Mouse (Mus musculus): Measurements from ENCODE around the gene Troap. TPM values are rescaled to one million over a fixed set of nuclear protein-coding genes. Genes with fewer than 3 reads are reported as not detected.

Gene Troap
- polyA plus RNA-seq, 1 experiment from 2014 or later, result 4.9 TPM

DNA sequence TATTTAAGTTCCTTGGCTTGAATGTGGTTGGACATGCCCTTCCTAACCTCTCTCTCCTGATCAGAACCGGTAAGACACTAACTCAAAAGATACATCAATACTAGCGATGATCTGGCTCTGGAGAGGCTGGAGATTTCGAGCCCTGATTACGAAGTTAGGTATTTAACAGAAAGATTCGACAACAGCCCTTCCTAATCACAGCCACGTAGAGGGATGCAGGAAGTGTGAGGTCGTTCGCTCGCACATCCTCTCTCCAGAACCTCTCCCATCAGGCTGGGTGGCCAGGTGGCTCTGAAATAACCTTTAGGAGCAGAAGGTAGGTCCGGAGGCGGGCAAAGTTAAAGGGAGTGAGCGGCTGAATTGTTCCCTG, 51.3 kb downstream of the Troap start, which contains the start of gene Spats2:
Gene Spats2, plus strand, starts transcription at position 206 of the 370 bp plus-strand sequence.
- ATAC-seq (ENCODE audit: low FRiP score, low TSS enrichment), result no peak; the same call in 1 of the 2 replicates
- Histone ChIP-seq H3K27ac (replicated peaks; ENCODE audit: low read depth, low read length) (peak within 1 kb of the TSS; percentile 95), H3K27me3 (ENCODE audit: control insufficient read depth, insufficient read depth, low read length) (no peaks in the 10 kb centered on the region), H3K36me3 (ENCODE audit: control insufficient read depth, insufficient read depth, low read length) (no peaks in the 10 kb centered on the region), H3K4me3 (replicated peaks; ENCODE audit: low read depth, low read length) (peak within 1 kb of the TSS; percentile 67), H3K4me2 (ENCODE audit: low read length) (peak within 1 kb of the TSS; percentile 66), H3K9me3 (ENCODE audit: control insufficient read depth, low read length) (no peaks in the 10 kb centered on the region), H3K9ac (replicated peaks; ENCODE audit: low read length) (peak within 1 kb of the TSS; percentile 86), H3K4me1 (ENCODE audit: control insufficient read depth, insufficient read depth, low read length) (peaks cover 13% of the 10 kb centered on the region)
- 1% methylated on average over 12 of the region's 12 CpGs for WGBS
- DNase-seq, result no peak

DNA sequence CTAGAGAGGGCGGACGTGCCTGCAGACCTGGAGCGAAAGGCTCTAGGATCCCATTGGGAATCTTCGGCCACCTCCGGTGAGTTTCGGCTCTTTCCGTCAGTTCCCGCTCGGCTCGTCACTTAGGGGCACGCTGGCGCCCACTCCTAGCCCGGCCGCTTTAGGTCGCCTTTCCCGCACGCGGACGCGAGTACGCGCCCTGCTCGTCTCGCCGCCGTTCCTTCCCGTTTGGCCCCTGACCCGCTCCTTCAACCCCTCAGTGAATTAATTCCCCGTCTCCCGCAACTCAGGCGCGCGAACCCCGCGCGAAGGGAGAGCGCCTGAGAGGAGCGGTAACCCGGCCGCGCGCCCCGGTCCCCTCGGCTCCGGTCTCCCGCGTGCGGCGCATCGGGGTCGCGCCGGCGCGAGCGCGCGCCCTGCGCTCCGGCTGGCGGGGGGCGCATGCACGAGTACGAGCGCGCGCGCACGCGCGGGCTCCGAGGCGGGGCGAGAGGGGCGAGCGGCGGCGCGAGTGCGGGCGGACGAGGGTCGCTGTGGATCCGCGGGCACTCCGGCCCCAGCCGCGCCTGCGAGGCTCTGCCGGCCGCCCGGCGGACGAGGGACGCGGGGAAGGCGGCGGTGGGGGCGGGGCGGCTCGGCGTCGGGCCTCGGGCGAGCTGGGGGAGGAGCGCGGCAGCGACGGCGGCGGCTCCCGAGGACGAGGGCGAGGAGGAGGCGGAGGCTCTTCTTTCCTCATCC, 51.9 kb downstream of the Troap start:
- H3K36me3 ChIP-seq (ENCODE audit: control insufficient read depth, insufficient read depth, low read length), result no peaks in the 10 kb centered on the region
- peak; percentile 87 for ATAC-seq (ENCODE audit: low FRiP score, low TSS enrichment)
- peak overlapping the region; percentile 67 for H3K4me3 ChIP-seq (replicated peaks; ENCODE audit: low read depth, low read length)
- peak; percentile 95 for DNase-seq
- no peaks in the 10 kb centered on the region for H3K27me3 ChIP-seq (ENCODE audit: control insufficient read depth, insufficient read depth, low read length)
- H3K9ac ChIP-seq (replicated peaks; ENCODE audit: low read length), result peak overlapping the region; percentile 86
- WGBS, result under 1% methylated on average over 107 of the region's 115 CpGs
- peak overlapping the region; percentile 95 for H3K27ac ChIP-seq (replicated peaks; ENCODE audit: low read depth, low read length)
- peaks cover 13% of the 10 kb centered on the region for H3K4me1 ChIP-seq (ENCODE audit: control insufficient read depth, insufficient read depth, low read length)
- H3K4me2 ChIP-seq (ENCODE audit: low read length), result peak overlapping the region; percentile 66
- H3K9me3 ChIP-seq (ENCODE audit: control insufficient read depth, low read length), result no peaks in the 10 kb centered on the region

DNA sequence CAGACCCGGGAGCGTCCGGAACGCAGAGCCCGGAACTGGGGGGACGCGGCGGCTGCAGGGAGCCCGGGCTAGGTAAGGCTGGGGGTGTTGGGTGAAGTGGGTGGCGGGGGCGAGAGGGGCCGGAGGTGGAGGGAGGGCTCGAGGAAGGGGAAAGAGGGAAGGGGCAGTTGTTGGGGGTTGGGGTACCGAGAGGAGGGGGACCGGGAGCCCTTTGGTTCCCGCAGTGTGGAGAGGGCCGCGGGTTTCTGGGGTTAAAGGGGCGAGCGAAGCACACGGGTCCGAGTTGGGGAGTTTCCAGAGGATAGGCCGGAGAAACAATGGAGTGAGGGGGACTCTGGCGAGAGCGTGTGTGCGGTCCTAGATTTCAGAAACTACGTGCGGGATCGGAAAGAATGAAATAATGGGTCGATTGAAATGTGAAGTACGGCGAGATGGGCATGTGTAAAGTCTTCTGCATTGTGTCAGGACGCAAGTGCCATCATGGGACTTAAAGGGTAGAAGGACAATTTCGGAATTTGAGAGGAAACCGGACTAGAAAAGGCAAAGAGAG, 52.5 kb downstream of the Troap start:
- H3K27me3 ChIP-seq (ENCODE audit: control insufficient read depth, insufficient read depth, low read length), result no peaks in the 10 kb centered on the region

DNA sequence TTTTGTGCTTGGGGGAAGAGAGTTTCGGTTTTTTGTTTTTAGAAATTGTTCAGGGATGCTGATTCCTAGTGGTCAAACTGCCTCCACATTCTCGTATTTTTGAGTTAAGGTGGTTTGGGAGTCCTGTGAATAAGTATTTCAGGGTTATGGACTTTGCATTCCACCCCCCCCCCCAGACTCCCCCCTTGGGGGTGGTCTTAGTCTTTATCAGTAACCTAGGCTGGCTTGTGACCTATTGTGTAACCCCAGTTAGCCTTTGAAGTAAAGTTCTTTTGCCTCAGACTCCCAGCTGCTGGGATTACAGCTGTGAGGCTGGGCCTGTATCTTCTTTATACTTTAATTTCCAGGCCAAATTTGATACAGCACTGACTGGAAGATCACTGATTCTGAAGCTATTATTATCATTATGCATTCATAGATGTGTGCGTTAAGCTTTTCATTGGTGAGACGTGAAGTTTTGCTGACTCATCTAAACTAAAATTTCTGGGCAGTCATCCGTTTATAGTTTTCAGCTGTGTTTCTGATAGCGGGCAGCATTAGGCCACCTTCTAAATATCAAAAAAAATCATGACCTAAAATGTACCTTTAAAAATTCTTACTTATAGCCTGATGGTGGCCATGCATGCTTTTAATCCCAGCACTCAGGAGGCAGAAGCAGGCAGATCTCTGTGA, 53.6 kb downstream of the Troap start:
- 61% methylated on average over 6 of the region's 6 CpGs for WGBS
- Histone ChIP-seq H3K9ac (replicated peaks; ENCODE audit: low read length) (peak overlapping the region; percentile 86; the same call in 1 of the 2 replicates), H3K27ac (replicated peaks; ENCODE audit: low read depth, low read length) (no peak overlapping the region), H3K4me1 (ENCODE audit: control insufficient read depth, insufficient read depth, low read length) (peaks cover 18% of the 10 kb centered on the region), H3K9me3 (ENCODE audit: control insufficient read depth, low read length) (no peaks in the 10 kb centered on the region), H3K36me3 (ENCODE audit: control insufficient read depth, insufficient read depth, low read length) (no peaks in the 10 kb centered on the region), H3K4me2 (ENCODE audit: low read length) (peak overlapping the region; percentile 66), H3K27me3 (ENCODE audit: control insufficient read depth, insufficient read depth, low read length) (no peaks in the 10 kb centered on the region), H3K4me3 (replicated peaks; ENCODE audit: low read depth, low read length) (peak overlapping the region; percentile 67)
- DNase-seq, result no peak
- ATAC-seq (ENCODE audit: low FRiP score, low TSS enrichment), result no peak

More for the DNA sequence above, 52.5 kb downstream of the Troap start:
- H3K4me2 ChIP-seq (ENCODE audit: low read length), result peak overlapping the region; percentile 66
- WGBS, result 1% methylated on average over 35 of the region's 35 CpGs
- peak overlapping the region; percentile 95 for H3K27ac ChIP-seq (replicated peaks; ENCODE audit: low read depth, low read length)
- peak; percentile 64 for DNase-seq
- H3K9ac ChIP-seq (replicated peaks; ENCODE audit: low read length), result peak overlapping the region; percentile 86
- H3K36me3 ChIP-seq (ENCODE audit: control insufficient read depth, insufficient read depth, low read length), result no peaks in the 10 kb centered on the region
- H3K4me1 ChIP-seq (ENCODE audit: control insufficient read depth, insufficient read depth, low read length), result peaks cover 18% of the 10 kb centered on the region
- H3K4me3 ChIP-seq (replicated peaks; ENCODE audit: low read depth, low read length), result peak overlapping the region; percentile 67
- H3K9me3 ChIP-seq (ENCODE audit: control insufficient read depth, low read length), result no peaks in the 10 kb centered on the region
- peak; percentile 66; the same call in 1 of the 2 replicates for ATAC-seq (ENCODE audit: low FRiP score, low TSS enrichment)

DNA sequence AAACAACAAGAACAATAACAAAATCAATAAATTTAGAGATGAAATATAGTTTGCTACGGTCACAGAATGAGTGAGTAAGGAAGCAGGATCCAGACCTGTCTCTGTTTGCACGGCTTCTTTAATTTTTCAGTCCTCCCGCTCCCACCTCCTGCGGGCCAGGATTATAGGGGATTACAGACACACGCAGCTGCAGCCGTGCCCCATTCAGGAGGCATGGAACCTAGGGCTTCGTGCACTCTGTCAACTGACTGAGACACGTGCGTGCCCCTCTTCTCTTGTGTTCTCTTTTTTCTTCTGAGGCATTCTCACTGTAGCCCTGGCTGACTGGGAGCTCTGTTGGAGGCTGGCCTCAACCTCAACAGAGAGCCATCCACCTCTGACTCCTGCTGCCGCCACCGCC, 55.1 kb downstream of the Troap start:
- H3K27ac ChIP-seq (replicated peaks; ENCODE audit: low read depth, low read length), result no peak overlapping the region
- WGBS, result 26% methylated on average over 11 of the region's 11 CpGs
- no peaks in the 10 kb centered on the region for H3K9me3 ChIP-seq (ENCODE audit: control insufficient read depth, low read length)
- H3K4me2 ChIP-seq (ENCODE audit: low read length), result peak overlapping the region; percentile 25
- no peak overlapping the region for H3K9ac ChIP-seq (replicated peaks; ENCODE audit: low read length)
- peak; percentile 64 for DNase-seq
- H3K4me1 ChIP-seq (ENCODE audit: control insufficient read depth, insufficient read depth, low read length), result peaks cover 18% of the 10 kb centered on the region
- no peaks in the 10 kb centered on the region for H3K36me3 ChIP-seq (ENCODE audit: control insufficient read depth, insufficient read depth, low read length)
- H3K4me3 ChIP-seq (replicated peaks; ENCODE audit: low read depth, low read length), result 0 out of 2 replicates have a peak overlapping the region, but pooled peaks have one; percentile 10
- no peak for ATAC-seq (ENCODE audit: low FRiP score, low TSS enrichment)
- H3K27me3 ChIP-seq (ENCODE audit: control insufficient read depth, insufficient read depth, low read length), result no peaks in the 10 kb centered on the region

DNA sequence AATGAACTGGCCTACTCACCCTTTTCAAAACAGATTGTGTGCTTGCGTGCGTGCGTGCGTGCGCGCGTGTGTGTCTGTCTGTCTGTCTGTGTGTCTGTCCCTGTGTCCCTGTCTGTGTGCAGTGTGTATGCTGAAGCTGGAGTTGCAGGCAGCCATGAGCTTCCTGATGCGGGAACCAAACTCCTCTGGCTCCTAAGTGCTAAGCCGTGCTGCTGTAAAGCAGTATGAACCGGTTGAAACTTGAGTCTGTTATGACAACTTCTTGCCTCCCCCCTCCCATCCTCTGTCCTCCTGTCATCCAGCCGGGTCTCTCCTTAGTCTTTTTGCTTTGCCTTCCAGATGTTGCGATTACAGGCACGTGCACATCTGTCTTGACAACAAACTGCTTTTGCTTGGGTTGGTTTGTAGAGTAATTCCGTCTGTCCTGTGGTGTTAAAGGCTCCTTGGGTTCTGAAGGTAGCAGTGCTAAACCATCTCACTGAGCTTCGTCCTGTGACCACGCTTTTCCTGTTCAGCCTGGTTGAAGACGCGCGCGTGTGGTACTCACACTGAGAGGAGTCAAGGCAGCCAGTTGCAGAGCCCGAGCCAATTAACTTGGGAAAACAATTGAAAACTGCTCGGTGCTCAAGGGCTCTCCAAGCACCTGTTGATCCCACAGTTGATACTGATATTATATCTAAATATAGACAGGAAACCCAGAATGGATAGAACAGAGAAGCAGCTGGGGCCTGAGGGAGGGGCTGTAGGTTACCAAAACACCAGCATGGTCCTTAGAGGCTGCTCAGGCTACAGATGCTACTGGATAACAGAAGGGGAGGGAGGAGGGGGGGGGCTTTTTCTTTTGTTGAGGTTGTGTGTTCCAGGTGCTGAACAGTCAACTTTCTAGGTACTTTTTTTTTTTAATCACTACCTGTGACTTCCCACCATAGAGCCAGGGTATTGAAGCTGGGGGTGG, 55.9 kb downstream of the Troap start:
- H3K4me2 ChIP-seq (ENCODE audit: low read length), result peak overlapping the region; percentile 25
- WGBS, result 74% methylated on average over 22 of the region's 22 CpGs
- H3K27me3 ChIP-seq (ENCODE audit: control insufficient read depth, insufficient read depth, low read length), result no peaks in the 10 kb centered on the region
- no peaks in the 10 kb centered on the region for H3K9me3 ChIP-seq (ENCODE audit: control insufficient read depth, low read length)
- no peak for DNase-seq
- H3K4me3 ChIP-seq (replicated peaks; ENCODE audit: low read depth, low read length), result no peak overlapping the region
- H3K36me3 ChIP-seq (ENCODE audit: control insufficient read depth, insufficient read depth, low read length), result no peaks in the 10 kb centered on the region
- H3K27ac ChIP-seq (replicated peaks; ENCODE audit: low read depth, low read length), result no peak overlapping the region
- ATAC-seq (ENCODE audit: low FRiP score, low TSS enrichment), result no peak
- no peak overlapping the region for H3K9ac ChIP-seq (replicated peaks; ENCODE audit: low read length)
- peaks cover 18% of the 10 kb centered on the region for H3K4me1 ChIP-seq (ENCODE audit: control insufficient read depth, insufficient read depth, low read length)

All from midbrain, embryonic 14.5 days (tissue).